Mouse (Mus musculus) thymus, postnatal 36 days (tissue): ENCODE data around the gene Jmjd1c.

ENCODE experiments used
- DNase-seq, 2 experiments: peaks; one replicate each; pipeline ENCODE4 v3.0.0; 2022; ENCODE audit warnings: mixed read lengths in 2 of 2

The Jmjd1c gene

GRCm38 (mm10) chr10:67252353-67252752 lies 156.4 kb downstream of the Jmjd1c start:
- DNase-seq: no peak

GRCm38 (mm10) chr10:67253115-67253514 lies 157.2 kb downstream of the Jmjd1c start:
- no peak for DNase-seq

- DNase-seq: peak in 1 of 2 experiments; percentile 16
These were observed 168.9 kb downstream of the Jmjd1c start for GRCm38 (mm10) chr10:67264852-67265251.

DNA sequence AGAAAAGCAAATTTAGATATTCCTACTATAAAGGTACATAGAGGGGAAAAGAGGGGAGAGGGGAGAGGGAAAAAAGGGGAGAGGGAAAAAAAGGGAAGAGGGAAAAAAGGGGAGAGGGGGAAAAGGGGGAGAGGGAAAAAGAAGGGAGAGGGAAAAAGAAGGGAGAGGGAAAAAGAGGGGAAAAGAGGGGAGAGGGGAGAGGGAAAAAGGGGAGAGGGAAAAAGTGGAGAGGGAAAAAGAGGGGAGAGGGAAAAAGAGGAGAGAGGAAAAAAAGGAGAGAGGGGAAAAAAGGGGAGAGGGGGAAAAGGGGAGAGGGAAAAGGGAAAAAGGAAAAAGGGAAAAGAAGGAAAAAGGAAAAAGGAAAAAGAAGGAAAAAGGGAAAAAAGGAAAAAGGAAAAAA lies 180.0 kb downstream of the Jmjd1c start:
- no peak for DNase-seq

- DNase-seq: no peak
These were observed 185.9 kb downstream of the Jmjd1c start for GRCm38 (mm10) chr10:67281852-67282251.

- no peak for DNase-seq
These were observed 186.6 kb downstream of the Jmjd1c start for GRCm38 (mm10) chr10:67282531-67282930.

DNA sequence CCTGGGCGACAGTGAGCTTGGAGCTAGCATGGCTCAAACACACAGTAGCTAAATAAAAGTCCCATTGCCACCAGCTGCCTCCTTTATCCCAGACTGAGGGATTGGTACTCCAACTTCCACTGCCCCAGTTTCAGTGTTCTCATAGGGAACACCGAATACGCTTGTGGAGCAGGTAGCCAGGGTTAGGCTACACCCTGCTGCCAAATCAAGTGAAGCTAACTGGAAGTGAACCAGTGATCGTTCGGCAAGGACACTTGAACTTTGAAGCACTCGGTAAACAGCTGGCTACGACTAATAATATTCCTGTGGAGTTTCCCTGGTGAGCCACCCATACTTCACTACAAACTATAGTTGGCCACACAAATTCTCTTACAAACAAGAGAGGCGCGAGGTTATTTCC lies 187.6 kb downstream of the Jmjd1c start:
- DNase-seq: no peak

DNA sequence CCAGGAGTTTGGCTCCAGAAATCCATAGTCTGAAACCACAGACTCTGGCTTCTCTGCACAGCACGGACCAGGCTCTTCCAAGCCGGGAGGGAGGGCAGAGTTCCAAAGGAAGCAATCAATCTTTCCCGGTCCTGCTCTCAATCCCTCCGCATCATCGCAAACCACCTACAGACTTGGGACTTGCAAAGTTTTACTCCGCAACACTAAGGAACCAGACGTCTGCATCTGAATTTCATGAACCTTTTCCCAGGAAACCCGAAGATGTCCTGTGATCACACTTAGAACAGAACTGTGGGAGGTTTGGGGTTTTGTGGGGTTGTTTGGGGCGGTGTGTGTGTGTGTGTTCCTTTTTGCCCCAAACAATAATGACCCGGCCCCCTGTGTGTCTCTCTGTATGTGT lies 188.4 kb downstream of the Jmjd1c start:
- peak in 1 of 2 experiments; percentile 10 for DNase-seq

GRCm38 (mm10) chr10:67284761-67285175 lies 188.8 kb downstream of the Jmjd1c start:
- peak in 1 of 2 experiments; percentile 69 for DNase-seq

- DNase-seq: peak; percentile 81 to 89
These were observed 189.4 kb downstream of the Jmjd1c start, which contains the start of gene Nrbf2 for GRCm38 (mm10) chr10:67285176-67285814. TSS of gene Nrbf2 (minus strand) at chr10:67285305.

- peak in 1 of 2 experiments; percentile 10 for DNase-seq
These were observed 192.0 kb downstream of the Jmjd1c start for GRCm38 (mm10) chr10:67287877-67288276.

DNA sequence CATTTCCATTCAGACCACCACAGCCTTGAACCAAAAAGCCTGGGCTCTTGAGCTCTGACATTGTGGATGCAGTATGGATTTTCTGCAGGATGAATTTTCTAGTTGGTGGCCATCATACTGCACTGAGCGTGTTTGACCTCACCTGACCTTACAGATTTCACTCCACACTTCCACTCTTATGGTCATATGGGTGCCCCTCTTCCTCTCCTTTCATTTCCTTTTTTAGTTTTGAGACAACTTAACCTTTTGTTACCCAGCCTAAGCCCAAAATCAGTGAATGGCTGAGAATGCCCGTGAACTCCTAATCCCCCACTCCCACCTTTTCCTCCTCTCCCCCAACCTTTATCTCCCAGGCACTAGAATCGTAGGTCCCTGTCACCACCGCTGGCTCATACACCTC lies 194.7 kb downstream of the Jmjd1c start:
- no peak for DNase-seq

DNA sequence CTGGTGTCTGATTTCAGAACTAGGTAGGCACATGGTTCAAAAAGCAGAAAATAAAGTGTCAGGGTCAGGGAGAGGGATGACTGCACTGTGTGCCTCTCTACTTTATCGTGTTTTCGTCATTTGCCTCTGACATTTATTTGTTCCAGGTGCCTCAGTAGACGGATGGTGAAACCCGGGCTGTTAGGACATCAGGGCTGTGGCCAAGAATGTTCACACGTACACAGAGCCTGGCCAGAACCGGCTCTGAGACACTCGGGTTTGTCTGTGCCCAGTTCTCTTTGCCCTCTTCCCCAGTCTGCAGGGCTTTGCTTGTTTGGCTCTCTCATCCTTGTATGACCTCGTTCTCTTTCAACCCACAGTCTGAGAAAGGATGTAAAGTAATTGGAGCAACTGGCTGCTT lies 195.2 kb downstream of the Jmjd1c start:
- DNase-seq: no peak

- DNase-seq: no peak
These were observed 199.4 kb downstream of the Jmjd1c start for GRCm38 (mm10) chr10:67295331-67295730.

GRCm38 (mm10) chr10:67295938-67296466 lies 200.1 kb downstream of the Jmjd1c start:
- no peak for DNase-seq

- no peak for DNase-seq
These were observed 200.7 kb downstream of the Jmjd1c start for GRCm38 (mm10) chr10:67296482-67297152.

GRCm38 (mm10) chr10:67297175-67297855 lies 201.4 kb downstream of the Jmjd1c start:
- no peak for DNase-seq

- no peak for DNase-seq
These were observed 202.9 kb downstream of the Jmjd1c start for GRCm38 (mm10) chr10:67298856-67299255.

- no peak for DNase-seq
These were observed 203.4 kb downstream of the Jmjd1c start for GRCm38 (mm10) chr10:67299285-67299684.

- DNase-seq: no peak
These were observed 205.1 kb downstream of the Jmjd1c start for GRCm38 (mm10) chr10:67301046-67301445.

DNA sequence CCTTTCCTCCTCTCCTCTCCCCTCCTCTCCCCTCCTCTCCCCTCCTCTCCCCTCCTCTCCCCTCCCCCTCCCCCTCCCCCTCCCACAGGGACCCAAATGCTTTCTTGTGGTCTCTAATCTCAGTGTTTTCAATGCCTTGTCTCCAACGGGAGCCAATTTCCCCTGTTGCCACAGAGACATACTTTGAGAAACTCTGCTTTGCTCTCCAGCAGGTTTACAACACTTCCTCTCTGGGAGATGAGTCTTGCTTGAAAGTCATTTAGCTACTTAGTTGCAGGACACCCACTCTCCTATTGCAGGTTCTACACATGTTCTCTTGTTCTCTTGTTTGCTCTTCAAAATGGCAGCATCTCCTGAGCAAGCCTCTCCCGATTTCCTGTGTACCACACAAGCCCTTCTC lies 206.4 kb downstream of the Jmjd1c start:
- no peak for DNase-seq
